Mouse (Mus musculus) lung, postnatal 36 days (tissue): Measurements from ENCODE around the gene Peg10.
A peak's percentile ranks its signal among the peaks of the same experiment; 100 is the strongest.
"Not testable (repeated sequence)": the region's sequence is repeated elsewhere in the genome, so short reads cannot be mapped to it uniquely, and the experiment has no call there.

Source experiments
- DNase-seq: peaks from one replicate; pipeline ENCODE4 v3.0.0; 2022; ENCODE audit warnings: mixed read lengths

The Peg10 gene

DNA sequence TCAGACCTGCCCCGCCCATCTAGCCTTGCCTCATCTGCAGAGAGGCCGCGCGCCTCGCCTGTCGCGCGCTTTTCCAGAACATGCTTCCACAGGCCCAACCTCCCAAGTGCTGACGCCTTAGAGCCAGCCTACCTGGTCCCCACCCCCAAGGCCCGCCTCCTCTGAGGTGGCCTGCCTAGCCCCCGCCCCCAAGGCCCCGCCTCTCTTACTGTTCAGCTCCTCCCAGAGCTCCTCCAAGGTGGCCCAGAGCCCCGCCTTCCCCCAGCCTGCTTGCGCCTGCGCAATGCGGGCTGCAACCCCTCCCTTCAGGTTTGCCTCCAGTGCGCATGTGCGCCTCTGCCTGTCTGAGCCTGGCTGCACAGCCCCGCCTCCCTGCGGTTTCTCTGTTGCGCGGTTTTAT lies 2.0 kb downstream of the Peg10 start:
- DNase-seq, result peak; percentile 96

DNA sequence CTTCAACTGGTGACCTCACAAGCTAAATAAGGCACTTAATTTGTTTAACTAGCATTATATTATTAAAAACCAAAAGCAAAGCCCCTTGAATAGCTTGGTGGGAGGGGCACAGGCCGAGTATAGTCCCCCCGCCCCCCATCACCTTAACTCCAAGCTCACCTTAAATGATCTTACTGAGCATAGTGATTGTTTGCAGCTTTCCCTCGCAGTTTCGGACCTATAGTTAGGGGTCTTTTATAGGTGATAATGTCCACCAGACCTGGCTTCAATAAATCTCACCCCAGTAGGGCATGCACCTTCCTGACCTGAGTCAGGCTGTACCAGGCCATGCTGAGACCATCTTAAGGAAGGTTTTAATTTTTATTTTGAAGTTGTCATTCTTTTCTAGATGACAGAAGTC lies 4.2 kb downstream of the Peg10 start:
- DNase-seq, result no peak

DNA sequence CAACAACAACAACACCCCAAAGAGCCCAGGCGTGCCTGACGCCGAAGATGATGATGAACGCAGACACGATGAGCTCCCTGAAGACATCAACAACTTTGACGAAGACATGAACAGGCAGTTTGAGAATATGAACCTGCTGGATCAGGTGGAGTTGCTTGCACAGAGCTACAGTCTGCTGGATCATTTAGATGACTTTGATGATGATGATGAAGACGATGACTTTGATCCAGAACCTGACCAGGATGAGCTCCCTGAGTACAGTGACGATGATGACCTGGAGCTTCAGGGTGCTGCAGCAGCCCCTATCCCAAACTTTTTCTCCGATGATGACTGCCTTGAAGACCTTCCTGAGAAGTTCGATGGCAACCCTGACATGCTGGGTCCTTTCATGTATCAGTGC lies 7.2 kb downstream of the Peg10 start:
- no peak for DNase-seq

DNA sequence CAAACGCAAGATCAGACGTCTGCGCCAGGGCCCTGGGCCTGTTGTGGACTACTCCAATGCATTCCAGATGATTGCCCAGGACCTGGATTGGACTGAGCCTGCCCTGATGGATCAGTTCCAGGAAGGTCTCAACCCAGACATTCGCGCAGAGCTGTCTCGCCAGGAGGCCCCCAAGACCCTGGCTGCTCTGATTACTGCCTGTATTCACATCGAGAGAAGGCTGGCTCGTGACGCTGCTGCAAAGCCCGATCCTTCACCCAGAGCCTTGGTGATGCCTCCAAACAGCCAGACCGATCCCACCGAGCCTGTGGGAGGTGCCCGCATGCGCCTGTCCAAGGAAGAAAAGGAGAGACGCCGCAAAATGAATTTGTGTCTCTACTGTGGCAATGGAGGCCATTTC lies 7.8 kb downstream of the Peg10 start:
- no peak for DNase-seq

DNA sequence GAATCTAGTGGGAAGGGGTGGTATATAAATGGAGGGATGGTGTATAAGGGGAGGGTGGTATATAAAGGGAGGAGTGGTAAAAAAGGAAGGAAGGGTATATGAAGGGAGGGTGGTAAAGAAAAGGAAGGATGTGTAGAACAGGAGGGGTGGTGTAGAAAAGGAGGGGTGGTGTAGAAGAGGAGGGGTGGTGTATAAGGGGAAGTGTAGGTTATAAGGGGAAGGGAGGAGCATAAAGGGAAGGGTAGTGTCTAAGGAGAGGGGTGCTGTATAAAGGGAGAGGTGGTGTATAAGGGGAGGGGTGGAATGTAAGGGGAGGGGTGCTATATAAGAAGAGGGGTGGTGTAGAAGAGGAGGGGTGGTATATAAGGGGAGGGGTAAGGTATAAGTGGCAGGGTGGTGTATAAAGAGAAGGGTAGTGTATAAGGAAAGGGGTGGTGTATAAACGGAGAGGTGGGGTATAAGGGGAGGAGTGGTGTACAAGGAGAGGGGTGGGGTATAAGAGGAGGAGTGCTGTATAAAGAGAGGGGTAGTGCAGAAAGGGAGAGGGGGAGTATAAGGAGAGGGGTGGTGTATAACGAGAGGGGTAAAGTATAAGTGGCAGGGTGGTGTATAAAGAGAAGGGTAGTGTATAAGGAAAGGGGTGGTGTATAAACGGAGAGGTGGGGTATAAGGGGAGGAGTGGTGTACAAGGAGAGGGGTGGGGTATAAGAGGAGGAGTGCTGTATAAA lies 14.5 kb downstream of the Peg10 start:
- DNase-seq, result not testable (repeated sequence)

DNA sequence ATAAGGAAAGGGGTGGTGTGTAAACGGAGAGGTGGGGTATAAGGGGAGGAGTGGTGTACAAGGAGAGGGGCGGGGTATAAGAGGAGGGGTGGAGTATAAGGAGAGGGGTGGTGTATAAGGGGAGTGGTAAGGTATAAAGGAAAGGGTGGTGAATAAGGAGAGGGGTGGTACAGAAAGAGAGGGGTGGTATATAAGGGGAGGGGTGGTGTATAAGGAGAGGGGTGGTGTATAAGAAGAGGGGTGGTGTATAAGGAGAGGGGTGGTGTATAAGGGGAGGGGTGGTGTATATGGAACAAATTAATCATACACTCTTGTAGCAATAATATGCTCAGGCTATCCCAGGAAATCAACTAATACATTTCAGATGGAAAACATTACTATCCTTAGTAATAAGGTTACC lies 15.1 kb downstream of the Peg10 start:
- DNase-seq, result no peak

DNA sequence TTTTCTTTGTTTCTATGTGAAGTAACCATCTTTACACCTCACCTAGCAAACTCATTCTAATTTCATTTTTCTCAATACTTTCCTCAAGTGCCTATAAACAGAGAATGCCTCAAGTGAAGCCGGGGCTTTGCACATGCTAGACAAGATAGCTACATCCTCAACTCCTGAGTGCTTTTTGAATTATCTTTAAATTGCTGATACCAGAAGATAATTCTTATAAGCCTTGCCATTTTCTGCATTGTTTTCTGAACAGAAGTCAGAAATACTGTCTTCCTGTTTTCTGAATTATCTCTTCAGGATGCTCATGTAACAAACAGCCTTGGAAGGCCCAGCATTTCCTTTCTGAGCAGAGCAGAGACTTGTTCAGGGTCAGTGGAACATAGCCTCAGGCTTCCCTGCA lies 49.2 kb downstream of the Peg10 start:
- DNase-seq, result no peak

DNA sequence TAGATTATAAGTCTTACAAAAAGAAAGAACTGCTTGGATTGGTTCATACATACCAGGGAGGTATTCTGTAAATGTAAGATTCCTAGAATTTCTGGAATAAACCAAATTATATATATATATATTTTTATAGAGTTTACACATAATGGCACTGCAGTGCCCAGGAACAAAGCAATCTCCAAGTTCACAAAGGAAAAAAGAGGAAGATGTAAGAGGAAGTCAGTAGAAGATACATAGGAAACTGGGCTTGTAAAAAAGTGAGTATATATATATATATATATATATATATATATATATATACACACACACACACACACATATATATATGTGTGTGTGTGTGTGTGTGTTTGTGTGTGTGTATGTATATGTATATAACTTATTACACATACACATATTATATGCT lies 50.2 kb downstream of the Peg10 start:
- DNase-seq, result not testable (repeated sequence)

DNA sequence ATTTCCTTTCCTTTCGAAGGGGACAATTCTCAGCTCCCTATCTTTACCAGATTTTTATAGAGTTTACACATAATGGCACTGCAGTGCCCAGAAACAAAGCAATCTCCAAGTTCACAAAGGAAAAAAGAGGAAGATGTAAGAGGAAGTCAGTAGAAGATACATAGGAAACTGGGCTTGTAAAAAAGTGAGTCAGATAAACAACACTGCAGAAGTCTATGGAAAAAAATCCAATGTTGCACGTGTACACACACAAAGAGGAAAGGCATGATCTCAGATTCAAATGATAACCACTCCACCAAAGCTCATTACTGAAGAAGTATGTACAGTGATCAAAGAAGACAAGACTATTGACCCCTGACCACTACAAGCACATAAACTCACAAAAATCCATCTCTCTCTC lies 51.3 kb downstream of the Peg10 start:
- no peak for DNase-seq

DNA sequence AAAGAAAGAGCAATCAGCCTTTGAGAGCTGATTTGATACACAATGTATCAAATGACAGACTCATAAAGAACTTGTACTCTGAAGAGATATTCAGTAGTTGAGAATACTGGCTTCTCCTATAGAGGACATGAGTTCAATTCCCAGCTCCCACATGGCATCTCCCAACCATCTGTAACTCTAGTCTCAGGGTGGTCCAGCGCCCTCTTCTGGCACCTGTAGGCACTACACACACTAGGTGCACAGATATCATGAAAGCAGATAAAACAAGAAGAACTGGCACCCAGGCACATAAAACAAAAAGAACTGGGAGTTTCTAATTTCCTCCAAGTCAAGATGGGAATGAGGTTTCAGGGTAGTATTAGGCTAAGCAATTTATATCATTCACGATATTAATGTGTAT lies 52.3 kb downstream of the Peg10 start:
- no peak for DNase-seq

DNA sequence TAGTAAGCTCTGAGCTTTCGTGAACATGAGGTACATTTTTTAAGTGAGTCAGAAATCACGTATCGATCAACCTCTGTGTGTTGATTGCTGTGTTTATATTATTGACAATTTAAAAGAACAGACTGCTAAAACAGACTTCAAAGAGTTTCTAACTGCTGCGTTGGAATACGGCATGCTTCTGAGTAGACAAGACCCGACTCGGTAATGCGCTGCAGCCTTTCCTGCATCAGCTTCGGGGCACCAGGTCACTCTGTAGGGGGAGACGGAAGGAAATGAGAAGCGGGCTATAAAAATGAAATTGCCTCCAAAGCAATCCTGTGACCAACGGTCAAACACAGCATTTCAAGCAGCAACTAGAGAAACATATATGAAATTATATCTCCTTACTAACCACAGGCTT lies 59.9 kb downstream of the Peg10 start:
- no peak for DNase-seq
